Mouse (Mus musculus): ENCODE measurements around the gene Prlh.

- TF ChIP-seq POLR2A (IDR thresholded peaks at IDR 0.05; ENCODE audit: insufficient read depth, low read depth, low read length), result no peak
- no peak for TF ChIP-seq EP300 (IDR thresholded peaks at IDR 0.05; ENCODE audit: insufficient read depth, low read depth, low read length)
- no peak for TF ChIP-seq CTCF (IDR thresholded peaks at IDR 0.05)
These were observed 15.7 kb downstream of the Prlh start for GRCm38 (mm10) chr1:90968649-90969048.
